Mouse (Mus musculus) right cerebral cortex, postnatal 4 days (tissue): ENCODE results near the gene Gm10322.

Experiments used
- DNase-seq: peaks from one replicate; pipeline ENCODE4 v3.0.0-alpha.2; 2022

Gm10322 gene

GRCm38 (mm10) chr10:59602891-59603290 is 13.0 kb upstream of the Gm10322 start:
- DNase-seq: no peak

GRCm38 (mm10) chr10:59603843-59604242 is 12.0 kb upstream of the Gm10322 start:
- DNase-seq: no peak

- DNase-seq: no peak
Observed at GRCm38 (mm10) chr10:59604879-59605464, 10.9 kb upstream of the Gm10322 start.

GRCm38 (mm10) chr10:59613276-59613675 is 2.6 kb upstream of the Gm10322 start:
- DNase-seq: no peak

GRCm38 (mm10) chr10:59614141-59614540 is 1.7 kb upstream of the Gm10322 start:
- no peak for DNase-seq

- no peak for DNase-seq
Observed at GRCm38 (mm10) chr10:59615411-59615810, 452 bp upstream of the Gm10322 start.

- DNase-seq: peak; percentile 95
Observed at GRCm38 (mm10) chr10:59616522-59616921, 659 bp downstream of the Gm10322 start, which contains the start of gene Mcu. Gene Mcu (minus strand): TSS chr10:59616692.

- no peak for DNase-seq
Observed at GRCm38 (mm10) chr10:59617776-59618175, 1.9 kb downstream of the Gm10322 start.

- DNase-seq: no peak
Observed at GRCm38 (mm10) chr10:59621355-59621754, 5.5 kb downstream of the Gm10322 start.

- DNase-seq: no peak
Observed at GRCm38 (mm10) chr10:59623496-59623895, 7.6 kb downstream of the Gm10322 start.

- no peak for DNase-seq
Observed at GRCm38 (mm10) chr10:59628641-59629505, 13.0 kb downstream of the Gm10322 start.

GRCm38 (mm10) chr10:59629506-59629782 is 13.6 kb downstream of the Gm10322 start:
- DNase-seq: no peak

GRCm38 (mm10) chr10:59636048-59636447 is 20.2 kb downstream of the Gm10322 start:
- DNase-seq: no peak

- DNase-seq: no peak
Observed at GRCm38 (mm10) chr10:59636751-59637533, 21.1 kb downstream of the Gm10322 start.

GRCm38 (mm10) chr10:59637596-59638124 is 21.8 kb downstream of the Gm10322 start:
- no peak for DNase-seq

- no peak for DNase-seq
Observed at GRCm38 (mm10) chr10:59638576-59638975, 22.7 kb downstream of the Gm10322 start.

- DNase-seq: no peak
Observed at GRCm38 (mm10) chr10:59642659-59643377, 27.0 kb downstream of the Gm10322 start.

- no peak for DNase-seq
Observed at GRCm38 (mm10) chr10:59643645-59644044, 27.8 kb downstream of the Gm10322 start.

- no peak for DNase-seq
Observed at GRCm38 (mm10) chr10:59644710-59645109, 28.8 kb downstream of the Gm10322 start.

GRCm38 (mm10) chr10:59645153-59645552 is 29.3 kb downstream of the Gm10322 start:
- no peak for DNase-seq

GRCm38 (mm10) chr10:59646821-59647378 is 31.0 kb downstream of the Gm10322 start:
- DNase-seq: no peak

- DNase-seq: no peak
Observed at GRCm38 (mm10) chr10:59656799-59657198, 40.9 kb downstream of the Gm10322 start.
